Mouse (Mus musculus): ENCODE results near the gene Hcrt. TPM values are rescaled to one million over a fixed set of nuclear protein-coding genes. Genes with fewer than 3 reads are reported as not detected.

Hcrt gene
- polyA plus RNA-seq, 1 experiment, result not detected

- peaks cover 65% of the 10 kb centered on the region for H3K27me3 ChIP-seq (ENCODE audit: control insufficient read depth, insufficient read depth, insufficient read length)
- no peaks in the 10 kb centered on the region for H3K79me3 ChIP-seq (ENCODE audit: low read depth)
- no peaks in the 10 kb centered on the region for H3K36me3 ChIP-seq (ENCODE audit: control insufficient read depth, insufficient read depth)
- H3ac ChIP-seq (ENCODE audit: control insufficient read depth, insufficient read length, low read depth), result no peak overlapping the region
- TF ChIP-seq FOSL1 (IDR thresholded peaks at IDR 0.05; ENCODE audit: insufficient read depth, low read length, poor library complexity, severe bottlenecking) (no peak), MAX (IDR thresholded peaks at IDR 0.05) (no peak), MYOD1 (IDR thresholded peaks at IDR 0.05; ENCODE audit: control insufficient read depth, insufficient read length, low read depth) (no peak), CTCF (IDR thresholded peaks at IDR 0.05; ENCODE audit: control insufficient read depth, insufficient read depth, insufficient read length) (no peak), CEBPB (IDR thresholded peaks at IDR 0.05; ENCODE audit: low read depth) (no peak), MYOG (IDR thresholded peaks at IDR 0.05; ENCODE audit: control insufficient read depth, extremely low read depth, insufficient read length) (no peak), USF1 (IDR thresholded peaks at IDR 0.05; ENCODE audit: low read depth) (no peak)
- no peak overlapping the region for H3K4me3 ChIP-seq (ENCODE audit: insufficient read depth, poor library complexity, severe bottlenecking)
- H3K79me2 ChIP-seq (ENCODE audit: control insufficient read depth, insufficient read depth), result no peaks in the 10 kb centered on the region
Observed at GRCm38 (mm10) chr11:100747114-100747513, 15.6 kb downstream of the Hcrt start.

GRCm38 (mm10) chr11:100746546-100746945, 16.2 kb downstream of the Hcrt start:
- Histone ChIP-seq H3ac (ENCODE audit: control insufficient read depth, insufficient read length, low read depth) (no peak overlapping the region), H3K79me3 (ENCODE audit: low read depth) (no peaks in the 10 kb centered on the region), H3K36me3 (ENCODE audit: control insufficient read depth, insufficient read depth) (no peaks in the 10 kb centered on the region), H3K79me2 (ENCODE audit: control insufficient read depth, insufficient read depth) (no peaks in the 10 kb centered on the region), H3K4me3 (ENCODE audit: insufficient read depth, poor library complexity, severe bottlenecking) (no peak overlapping the region), H3K27me3 (ENCODE audit: control insufficient read depth, insufficient read depth, insufficient read length) (peaks cover 59% of the 10 kb centered on the region)
- TF ChIP-seq CTCF (IDR thresholded peaks at IDR 0.05; ENCODE audit: control insufficient read depth, insufficient read depth, insufficient read length) (no peak), CEBPB (IDR thresholded peaks at IDR 0.05; ENCODE audit: low read depth) (no peak), MYOG (IDR thresholded peaks at IDR 0.05; ENCODE audit: control insufficient read depth, extremely low read depth, insufficient read length) (no peak), MYOD1 (IDR thresholded peaks at IDR 0.05; ENCODE audit: control insufficient read depth, insufficient read length, low read depth) (no peak), FOSL1 (IDR thresholded peaks at IDR 0.05; ENCODE audit: insufficient read depth, low read length, poor library complexity, severe bottlenecking) (no peak), USF1 (IDR thresholded peaks at IDR 0.05; ENCODE audit: low read depth) (no peak), MAX (IDR thresholded peaks at IDR 0.05) (no peak)

- Histone ChIP-seq H3K27me3 (ENCODE audit: control insufficient read depth, insufficient read depth, insufficient read length) (peaks cover 50% of the 10 kb centered on the region), H3K36me3 (ENCODE audit: control insufficient read depth, insufficient read depth) (no peaks in the 10 kb centered on the region), H3ac (ENCODE audit: control insufficient read depth, insufficient read length, low read depth) (no peak overlapping the region), H3K79me3 (ENCODE audit: low read depth) (no peaks in the 10 kb centered on the region), H3K4me3 (ENCODE audit: insufficient read depth, poor library complexity, severe bottlenecking) (no peak overlapping the region), H3K79me2 (ENCODE audit: control insufficient read depth, insufficient read depth) (no peaks in the 10 kb centered on the region)
- TF ChIP-seq CEBPB (IDR thresholded peaks at IDR 0.05; ENCODE audit: low read depth) (no peak), CTCF (IDR thresholded peaks at IDR 0.05; ENCODE audit: control insufficient read depth, insufficient read depth, insufficient read length) (no peak), MYOG (IDR thresholded peaks at IDR 0.05; ENCODE audit: control insufficient read depth, extremely low read depth, insufficient read length) (no peak), FOSL1 (IDR thresholded peaks at IDR 0.05; ENCODE audit: insufficient read depth, low read length, poor library complexity, severe bottlenecking) (no peak), USF1 (IDR thresholded peaks at IDR 0.05; ENCODE audit: low read depth) (no peak), MAX (IDR thresholded peaks at IDR 0.05) (no peak), MYOD1 (IDR thresholded peaks at IDR 0.05; ENCODE audit: control insufficient read depth, insufficient read length, low read depth) (no peak)
Observed at GRCm38 (mm10) chr11:100745085-100745484, 17.6 kb downstream of the Hcrt start.

DNA sequence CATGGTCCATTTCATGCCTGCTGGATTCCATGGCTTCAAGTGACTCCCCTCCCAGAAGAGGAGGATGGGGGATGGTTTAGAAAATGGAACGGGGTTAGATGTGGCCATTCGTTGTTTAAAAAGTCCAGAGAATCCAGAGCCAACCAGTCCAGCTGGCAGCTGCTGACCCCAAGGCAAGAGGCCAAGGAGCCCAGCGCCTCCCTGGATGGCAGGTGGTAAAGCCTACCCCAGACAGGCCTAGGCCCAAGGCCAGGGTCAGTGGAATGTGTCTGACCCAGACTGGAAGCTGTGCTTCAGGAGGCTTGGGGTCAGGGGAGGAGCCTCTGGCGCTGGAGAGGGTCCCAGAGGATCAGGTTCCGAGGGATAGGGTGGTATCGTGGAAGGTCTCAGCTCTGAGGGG, 21.4 kb downstream of the Hcrt start:
- Histone ChIP-seq H3ac (ENCODE audit: control insufficient read depth, insufficient read length, low read depth) (no peak overlapping the region), H3K36me3 (ENCODE audit: control insufficient read depth, insufficient read depth) (no peaks in the 10 kb centered on the region), H3K79me3 (ENCODE audit: low read depth) (peaks cover 16% of the 10 kb centered on the region), H3K4me3 (ENCODE audit: insufficient read depth, poor library complexity, severe bottlenecking) (no peak overlapping the region), H3K27me3 (ENCODE audit: control insufficient read depth, insufficient read depth, insufficient read length) (peaks cover 17% of the 10 kb centered on the region), H3K79me2 (ENCODE audit: control insufficient read depth, insufficient read depth) (peaks cover 18% of the 10 kb centered on the region)
- TF ChIP-seq MYOD1 (IDR thresholded peaks at IDR 0.05; ENCODE audit: control insufficient read depth, insufficient read length, low read depth) (no peak), CEBPB (IDR thresholded peaks at IDR 0.05; ENCODE audit: low read depth) (no peak), USF1 (IDR thresholded peaks at IDR 0.05; ENCODE audit: low read depth) (no peak), FOSL1 (IDR thresholded peaks at IDR 0.05; ENCODE audit: insufficient read depth, low read length, poor library complexity, severe bottlenecking) (no peak), CTCF (IDR thresholded peaks at IDR 0.05; ENCODE audit: control insufficient read depth, insufficient read depth, insufficient read length) (no peak), MYOG (IDR thresholded peaks at IDR 0.05; ENCODE audit: control insufficient read depth, extremely low read depth, insufficient read length) (no peak), MAX (IDR thresholded peaks at IDR 0.05) (no peak)

GRCm38 (mm10) chr11:100738749-100739148, 24.0 kb downstream of the Hcrt start:
- Histone ChIP-seq H3K36me3 (ENCODE audit: control insufficient read depth, insufficient read depth) (peaks cover 10% of the 10 kb centered on the region), H3K79me2 (ENCODE audit: control insufficient read depth, insufficient read depth) (peaks cover 44% of the 10 kb centered on the region), H3ac (ENCODE audit: control insufficient read depth, insufficient read length, low read depth) (no peak overlapping the region), H3K4me3 (ENCODE audit: insufficient read depth, poor library complexity, severe bottlenecking) (peak overlapping the region; percentile 28), H3K79me3 (ENCODE audit: low read depth) (peaks cover 41% of the 10 kb centered on the region), H3K27me3 (ENCODE audit: control insufficient read depth, insufficient read depth, insufficient read length) (peaks cover 7% of the 10 kb centered on the region)
- TF ChIP-seq USF1 (IDR thresholded peaks at IDR 0.05; ENCODE audit: low read depth), result no peak

DNA sequence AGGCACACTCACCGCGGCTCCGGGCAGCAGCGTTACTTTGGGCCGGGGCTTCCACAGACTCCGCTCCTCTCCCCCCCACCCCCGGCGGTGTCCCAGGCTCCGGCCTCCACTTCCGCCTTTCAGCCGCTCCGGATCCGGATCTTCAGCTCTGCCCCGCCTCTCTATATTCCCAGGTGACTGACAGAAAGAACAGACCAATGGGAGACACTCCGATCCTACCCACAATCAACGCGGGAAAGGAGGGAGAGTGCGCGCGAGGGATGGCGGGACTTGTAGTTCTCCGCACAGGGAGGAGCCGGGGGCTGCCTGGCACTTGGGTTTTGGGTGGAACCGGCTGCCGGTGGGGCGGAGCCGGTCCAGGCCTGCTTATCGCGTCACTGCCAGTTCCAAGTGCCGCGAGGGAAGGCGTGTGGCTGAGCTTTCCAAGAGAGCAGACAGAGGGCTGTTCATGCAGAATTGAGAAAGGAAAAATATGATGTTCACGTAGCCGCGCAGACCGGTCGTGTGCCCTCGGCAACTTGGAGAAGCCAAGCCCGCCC, 24.6 kb downstream of the Hcrt start, which contains the start of gene Rab5c:
Rab5c (minus strand) TSS at position 150 of the 539 bp plus-strand sequence.
- H3ac ChIP-seq (ENCODE audit: control insufficient read depth, insufficient read length, low read depth), result peak within 1 kb of the TSS; percentile 98
- peak within 1 kb of the TSS; percentile 99 for H3K4me3 ChIP-seq (ENCODE audit: insufficient read depth, poor library complexity, severe bottlenecking)
- peaks cover 16% of the 10 kb centered on the region for H3K36me3 ChIP-seq (ENCODE audit: control insufficient read depth, insufficient read depth)
- peaks cover 47% of the 10 kb centered on the region for H3K79me3 ChIP-seq (ENCODE audit: low read depth)
- peaks cover 2% of the 10 kb centered on the region for H3K27me3 ChIP-seq (ENCODE audit: control insufficient read depth, insufficient read depth, insufficient read length)
- H3K79me2 ChIP-seq (ENCODE audit: control insufficient read depth, insufficient read depth), result peaks cover 50% of the 10 kb centered on the region
- TF ChIP-seq USF1 (IDR thresholded peaks at IDR 0.05; ENCODE audit: low read depth) (no peak), MYOD1 (IDR thresholded peaks at IDR 0.05; ENCODE audit: control insufficient read depth, insufficient read length, low read depth) (no peak), MAX (IDR thresholded peaks at IDR 0.05) (peak; percentile 16)

Measured in C2C12 (cell line).